Mouse (Mus musculus) lung, embryonic 16.5 days (tissue): ENCODE data around the gene 1700021F05Rik. TPM values are rescaled to one million over a fixed set of nuclear protein-coding genes. Genes with fewer than 3 reads are reported as not detected.

Experiments used
- polyA plus RNA-seq: library from polyadenylated mRNA; unstranded; fragments of >200 nt; fragmentation: Nextera tagmentation; extraction: Ambion mirVana; gene quantifications from 2 replicates; pipeline ENCODE4 v1.2.1, GENCODE M21; 2015

The 1700021F05Rik gene
- polyA plus RNA-seq, 1 experiment from 2014 or later, result 49.2 TPM

Other genes with a start within 250 kb of the 1700021F05Rik start
- gene Bend3, start 62.2 kb downstream of the 1700021F05Rik start, polyA plus RNA-seq, result 1.7 and 2.3 TPM in 2 replicates
- 12.5 and 25.4 TPM in 2 replicates for gene Gm9803, start 16.9 kb downstream of the 1700021F05Rik start, polyA plus RNA-seq
- 192 and 195 TPM in 2 replicates for gene Cd24a, start 37.3 kb upstream of the 1700021F05Rik start, polyA plus RNA-seq